Mouse (Mus musculus): ENCODE data around the gene Ncmap.

- TF ChIP-seq CTCF (IDR thresholded peaks at IDR 0.05; ENCODE audit: borderline replicate concordance, insufficient read depth, low read depth, low read length) (no peak), POLR2A (IDR thresholded peaks at IDR 0.05; ENCODE audit: borderline replicate concordance, insufficient read depth, low read length) (no peak)
Measured at GRCm38 (mm10) chr4:135404048-135404447, 6.0 kb upstream of the Ncmap start.
